Mouse (Mus musculus) stomach, embryonic 14.5 days (tissue): ENCODE results near the gene Cntn4. TPM values are rescaled to one million over a fixed set of nuclear protein-coding genes. Genes with fewer than 3 reads are reported as not detected.

Experiments
- ATAC-seq: fragments of 200-750 bp; cut with Nextera tagmentation; 2 replicates; pipeline ENCODE4 v1.8.0; 2017; ENCODE audit warnings: low read depth, moderate TSS enrichment; ENCODE audit not compliant: insufficient number of reproducible peaks, insufficient read depth, low FRiP score
- H3K27ac ChIP-seq: fragments of 300-500 bp; sonication (generic); 2 replicates; pipeline ENCODE4 v1.5.1; 2014; ENCODE audit warnings: mild to moderate bottlenecking, low read length, moderate library complexity, mixed read lengths
- H3K27me3 ChIP-seq: fragments of 300-500 bp; sonication (generic); 2 replicates; pipeline ENCODE4 v1.6.1; 2014; ENCODE audit warnings: low read length, control low read depth, mixed read lengths; ENCODE audit not compliant: control insufficient read depth, insufficient read depth
- H3K36me3 ChIP-seq: fragments of 300-500 bp; sonication (generic); 2 replicates; pipeline ENCODE4 v1.6.1; 2014; ENCODE audit warnings: mild to moderate bottlenecking, control low read depth, low read length, moderate library complexity, mixed read lengths; ENCODE audit not compliant: control insufficient read depth, insufficient read depth
- H3K4me1 ChIP-seq: fragments of 300-500 bp; sonication (generic); 2 replicates; pipeline ENCODE4 v1.6.1; 2014; ENCODE audit warnings: low read length, control low read depth, mixed read lengths; ENCODE audit not compliant: control insufficient read depth, insufficient read depth
- H3K4me2 ChIP-seq: fragments of 300-500 bp; sonication (generic); replicated peaks from 2 replicates; pipeline ENCODE4 v1.6.1; 2014; ENCODE audit warnings: low read depth, low read length, control low read depth
- H3K4me3 ChIP-seq: fragments of 300-500 bp; sonication (generic); 2 replicates; pipeline ENCODE4 v1.5.1; 2014; ENCODE audit warnings: low read depth, low read length, control low read depth
- H3K9ac ChIP-seq: fragments of 300-500 bp; sonication (generic); replicated peaks from 2 replicates; pipeline ENCODE4 v1.6.1; 2014; ENCODE audit warnings: low read depth, mild to moderate bottlenecking, control low read depth, low read length, moderate library complexity, mixed read lengths
- H3K9me3 ChIP-seq: fragments of 300-500 bp; sonication (generic); 2 replicates; pipeline ENCODE4 v1.6.1; 2016; ENCODE audit warnings: low read depth, low read length, control low read depth; ENCODE audit not compliant: control insufficient read depth
- WGBS: fragments of 180-500 bp; shearing (Covaris S2); extraction: QIAGEN DNeasy Blood & Tissue Kit; methylation state at CpG from one replicate; pipeline ENCODE4 v1.1.7; 2014; 5-methylcytosine and 5-hydroxymethylcytosine counted together
- polyA plus RNA-seq: library from polyadenylated mRNA; unstranded; fragments of >200 nt; fragmentation: Nextera tagmentation; extraction: Ambion mirVana; gene quantifications from 2 replicates; pipeline ENCODE4 v1.2.1, GENCODE M21; 2014

The Cntn4 gene
- polyA plus RNA-seq, 1 experiment from 2014 or later: 5.2 TPM

- no peak overlapping the region for H3K4me2 ChIP-seq
- H3K36me3 ChIP-seq: no peaks in the 10 kb centered on the region
- ATAC-seq: no peak
- H3K9me3 ChIP-seq: no peaks in the 10 kb centered on the region
- 28% methylated on average over 12 of the region's 12 CpGs for WGBS
- no peak overlapping the region for H3K27ac ChIP-seq
- 0 out of 2 replicates have a peak, but pooled peaks cover 3% of the 10 kb centered on the region for H3K4me1 ChIP-seq
- no peak overlapping the region for H3K4me3 ChIP-seq
- no peaks in the 10 kb centered on the region for H3K27me3 ChIP-seq
- H3K9ac ChIP-seq: no peak overlapping the region
These were observed 559.8 kb downstream of the Cntn4 start for GRCm38 (mm10) chr6:106237046-106237948.

- H3K36me3 ChIP-seq: no peaks in the 10 kb centered on the region
- no peak overlapping the region for H3K27ac ChIP-seq
- H3K4me1 ChIP-seq: 0 out of 2 replicates have a peak, but pooled peaks cover 3% of the 10 kb centered on the region
- 62% methylated on average over 1 of the region's 1 CpGs for WGBS
- H3K9me3 ChIP-seq: no peaks in the 10 kb centered on the region
- H3K4me2 ChIP-seq: no peak overlapping the region
- H3K27me3 ChIP-seq: no peaks in the 10 kb centered on the region
- no peak for ATAC-seq
- H3K9ac ChIP-seq: no peak overlapping the region
- H3K4me3 ChIP-seq: no peak overlapping the region
These were observed 564.1 kb downstream of the Cntn4 start for GRCm38 (mm10) chr6:106241553-106241952.

GRCm38 (mm10) chr6:106263396-106263795 is 585.9 kb downstream of the Cntn4 start:
- no peak overlapping the region for H3K9ac ChIP-seq
- no peak for ATAC-seq
- 87% methylated on average over 3 of the region's 3 CpGs for WGBS
- no peak overlapping the region for H3K27ac ChIP-seq
- no peaks in the 10 kb centered on the region for H3K27me3 ChIP-seq
- no peak overlapping the region for H3K4me2 ChIP-seq
- H3K9me3 ChIP-seq: no peaks in the 10 kb centered on the region
- no peaks in the 10 kb centered on the region for H3K36me3 ChIP-seq
- H3K4me1 ChIP-seq: no peaks in the 10 kb centered on the region
- H3K4me3 ChIP-seq: no peak overlapping the region

GRCm38 (mm10) chr6:106265487-106265886 is 588.0 kb downstream of the Cntn4 start:
- H3K27ac ChIP-seq: no peak overlapping the region
- H3K36me3 ChIP-seq: no peaks in the 10 kb centered on the region
- H3K9me3 ChIP-seq: no peaks in the 10 kb centered on the region
- H3K9ac ChIP-seq: no peak overlapping the region
- no peaks in the 10 kb centered on the region for H3K27me3 ChIP-seq
- H3K4me3 ChIP-seq: no peak overlapping the region
- no peak for ATAC-seq
- no peak overlapping the region for H3K4me2 ChIP-seq
- 69% methylated on average over 3 of the region's 3 CpGs for WGBS
- H3K4me1 ChIP-seq: no peaks in the 10 kb centered on the region

GRCm38 (mm10) chr6:106266304-106266703 is 588.8 kb downstream of the Cntn4 start:
- Histone ChIP-seq H3K9ac (no peak overlapping the region), H3K4me3 (no peak overlapping the region), H3K36me3 (no peaks in the 10 kb centered on the region), H3K4me1 (no peaks in the 10 kb centered on the region), H3K4me2 (no peak overlapping the region), H3K9me3 (no peaks in the 10 kb centered on the region), H3K27me3 (no peaks in the 10 kb centered on the region), H3K27ac (no peak overlapping the region)
- 84% methylated on average over 2 of the region's 2 CpGs for WGBS
- ATAC-seq: no peak

GRCm38 (mm10) chr6:106268723-106269122 is 591.3 kb downstream of the Cntn4 start:
- H3K36me3 ChIP-seq: no peaks in the 10 kb centered on the region
- ATAC-seq: no peak
- H3K4me2 ChIP-seq: no peak overlapping the region
- H3K27me3 ChIP-seq: no peaks in the 10 kb centered on the region
- H3K4me3 ChIP-seq: no peak overlapping the region
- no peak overlapping the region for H3K9ac ChIP-seq
- H3K9me3 ChIP-seq: no peaks in the 10 kb centered on the region
- no peaks in the 10 kb centered on the region for H3K4me1 ChIP-seq
- 57% methylated on average over 4 of the region's 4 CpGs for WGBS
- no peak overlapping the region for H3K27ac ChIP-seq

- H3K9me3 ChIP-seq: no peaks in the 10 kb centered on the region
- ATAC-seq: no peak
- no peaks in the 10 kb centered on the region for H3K4me1 ChIP-seq
- H3K4me3 ChIP-seq: no peak overlapping the region
- no peaks in the 10 kb centered on the region for H3K27me3 ChIP-seq
- no peak overlapping the region for H3K4me2 ChIP-seq
- no peak overlapping the region for H3K9ac ChIP-seq
- WGBS: 73% methylated on average over 2 of the region's 2 CpGs
- no peak overlapping the region for H3K27ac ChIP-seq
- no peaks in the 10 kb centered on the region for H3K36me3 ChIP-seq
These were observed 599.7 kb downstream of the Cntn4 start for GRCm38 (mm10) chr6:106277139-106277538.

- Histone ChIP-seq H3K4me2 (no peak overlapping the region), H3K9me3 (no peaks in the 10 kb centered on the region), H3K27me3 (no peaks in the 10 kb centered on the region), H3K9ac (no peak overlapping the region), H3K4me3 (no peak overlapping the region), H3K36me3 (no peaks in the 10 kb centered on the region), H3K27ac (no peak overlapping the region), H3K4me1 (no peaks in the 10 kb centered on the region)
- ATAC-seq: no peak
- 89% methylated on average over 6 of the region's 6 CpGs for WGBS
These were observed 604.2 kb downstream of the Cntn4 start for GRCm38 (mm10) chr6:106281621-106282020.
